Mouse (Mus musculus) thymus, adult 2 months (tissue): Measurements from ENCODE around the gene Vmn2r92. TPM values are rescaled to one million over a fixed set of nuclear protein-coding genes. Genes with fewer than 3 reads are reported as not detected.
"Not testable (repeated sequence)": the region's sequence is repeated elsewhere in the genome, so short reads cannot be mapped to it uniquely, and the experiment has no call there.

Experiments used
- DNase-seq: peaks from one replicate; pipeline ENCODE4 v3.0.0; 2021
- H3K27ac ChIP-seq: fragments of 200-500 bp; 2 replicates; pipeline ENCODE4 v1.5.1; 2012; ENCODE audit warnings: low read length, control low read depth; ENCODE audit not compliant: control insufficient read depth, insufficient read depth
- H3K27me3 ChIP-seq: fragments of 200-500 bp; 2 replicates; pipeline ENCODE4 v1.6.1; 2012; ENCODE audit warnings: mild to moderate bottlenecking, low read length, moderate library complexity, mixed read lengths; ENCODE audit not compliant: control insufficient read depth, insufficient read depth
- H3K36me3 ChIP-seq: fragments of 200-500 bp; 2 replicates; pipeline ENCODE4 v1.6.1; 2012; ENCODE audit warnings: mild to moderate bottlenecking, low read length, moderate library complexity; ENCODE audit not compliant: control insufficient read depth, insufficient read depth
- H3K4me1 ChIP-seq: fragments of 200-500 bp; replicated peaks from 2 replicates; pipeline ENCODE4 v1.6.1; 2012; ENCODE audit warnings: low read length; ENCODE audit not compliant: control insufficient read depth, insufficient read depth
- H3K4me3 ChIP-seq: fragments of 200-500 bp; 2 replicates; pipeline ENCODE4 v1.5.1; 2012; ENCODE audit warnings: mild to moderate bottlenecking, low read length, control low read depth, moderate library complexity; ENCODE audit not compliant: control insufficient read depth, insufficient read depth
- CTCF ChIP-seq: fragments of 200-500 bp; IDR thresholded peaks from 2 replicates; pipeline ENCODE4 v1.5.1; 2012; ENCODE audit warnings: mild to moderate bottlenecking, control low read depth, low read length, moderate library complexity, borderline replicate concordance; ENCODE audit not compliant: control insufficient read depth, poor library complexity, insufficient read depth; ENCODE audit errors: extremely low read depth
- POLR2A ChIP-seq: fragments of 200-500 bp; IDR thresholded peaks from 2 replicates; pipeline ENCODE4 v1.6.1; 2012; ENCODE audit warnings: mild to moderate bottlenecking, low read length, control low read depth, moderate library complexity; ENCODE audit not compliant: control insufficient read depth, poor library complexity, insufficient read depth; ENCODE audit errors: extremely low read depth
- WGBS: fragments of 180-500 bp; shearing (Covaris S2); methylation state at CpG from one replicate; pipeline ENCODE4 v1.1.7; 2018; 5-methylcytosine and 5-hydroxymethylcytosine counted together
- polyA plus RNA-seq: library from polyadenylated mRNA; depleted of rRNA; stranded (reverse); fragments of >200 nt; gene quantifications from 2 replicates; pipeline ENCODE4 v1.2.3, GENCODE M21; 2012; rRNA removed

Vmn2r92 gene
- polyA plus RNA-seq, result not detected in 2 replicates

- WGBS, result 79% methylated on average over 1 of the region's 1 CpGs
- not testable (repeated sequence) for DNase-seq, H3K4me3 ChIP-seq
These were observed at the start of gene Vmn2r92 for GRCm38 (mm10) chr17:18151587-18151986. Gene Vmn2r92, plus strand, starts transcription at chr17:18151887.

DNA sequence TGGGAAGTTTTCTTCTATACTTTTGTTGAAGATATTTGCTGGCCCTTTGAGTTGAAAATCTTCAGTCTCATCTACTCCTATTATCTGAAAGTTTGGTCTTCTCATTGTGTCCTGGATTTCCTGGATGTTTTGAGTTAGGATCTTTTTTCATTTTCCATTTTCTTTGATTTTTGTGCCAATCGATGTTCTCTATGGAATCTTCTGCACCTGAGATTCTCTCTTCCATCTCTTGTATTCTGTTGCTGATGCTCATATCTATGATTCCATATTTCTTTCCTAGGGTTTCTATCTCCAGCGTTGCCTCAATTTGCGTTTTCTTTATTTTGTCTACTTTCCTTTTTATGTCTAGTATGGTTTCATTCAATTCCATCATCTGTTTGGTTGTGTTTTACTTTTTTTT, 49.4 kb upstream of the Vmn2r92 start:
- not testable (repeated sequence) for H3K4me1 ChIP-seq, H3K36me3 ChIP-seq, H3K27ac ChIP-seq, H3K4me3 ChIP-seq, DNase-seq, H3K27me3 ChIP-seq
- 95% methylated on average over 3 of the region's 3 CpGs for WGBS

More at GRCm38 (mm10) chr17:18151587-18151986, at the start of gene Vmn2r92:
- not testable (repeated sequence) for H3K27me3 ChIP-seq, H3K36me3 ChIP-seq, H3K27ac ChIP-seq, H3K4me1 ChIP-seq

GRCm38 (mm10) chr17:18161194-18161593, 9.5 kb downstream of the Vmn2r92 start:
- not testable (repeated sequence) for H3K27ac ChIP-seq, H3K27me3 ChIP-seq, H3K4me3 ChIP-seq, H3K4me1 ChIP-seq, DNase-seq, H3K36me3 ChIP-seq
- WGBS, result 66% methylated on average over 2 of the region's 2 CpGs

- no peak overlapping the region for H3K27ac ChIP-seq
- WGBS, result 91% methylated on average over 1 of the region's 1 CpGs
- no peaks in the 10 kb centered on the region for H3K27me3 ChIP-seq
- H3K4me1 ChIP-seq, result no peaks in the 10 kb centered on the region
- H3K36me3 ChIP-seq, result no peaks in the 10 kb centered on the region
- TF ChIP-seq POLR2A (no peak), CTCF (no peak)
- DNase-seq, result no peak
- no peak overlapping the region for H3K4me3 ChIP-seq
These were observed 38.0 kb downstream of the Vmn2r92 start for GRCm38 (mm10) chr17:18189732-18190131.

GRCm38 (mm10) chr17:18221300-18221699, 69.6 kb downstream of the Vmn2r92 start:
- H3K4me1 ChIP-seq, result no peaks in the 10 kb centered on the region
- no peak for TF ChIP-seq POLR2A
- no peak for TF ChIP-seq CTCF
- H3K36me3 ChIP-seq, result no peaks in the 10 kb centered on the region
- no peak overlapping the region for H3K27ac ChIP-seq
- H3K4me3 ChIP-seq, result no peak overlapping the region
- DNase-seq, result no peak
- H3K27me3 ChIP-seq, result no peaks in the 10 kb centered on the region

DNA sequence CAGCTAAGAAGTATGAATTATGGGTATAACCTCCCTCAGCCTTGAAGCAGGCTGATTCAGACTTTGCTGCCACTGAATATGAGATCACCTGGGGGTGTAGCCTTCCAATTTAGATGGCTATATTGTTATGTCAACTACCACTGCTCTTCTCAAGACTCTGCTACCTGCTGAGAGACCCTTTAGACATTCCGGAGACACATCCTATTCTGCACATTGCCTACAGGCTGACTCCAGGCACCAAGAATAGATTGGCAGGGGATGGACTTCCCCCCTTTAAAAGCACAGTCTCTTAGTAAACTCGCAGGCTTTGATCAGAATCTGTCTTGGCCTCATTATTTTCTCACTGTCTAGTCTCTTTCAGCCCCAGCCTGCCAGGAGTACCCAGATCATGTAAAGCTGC, 80.3 kb downstream of the Vmn2r92 start:
- no peak overlapping the region for H3K4me3 ChIP-seq
- no peak for TF ChIP-seq POLR2A
- TF ChIP-seq CTCF, result no peak
- DNase-seq, result no peak
- H3K27ac ChIP-seq, result no peak overlapping the region
- WGBS, result 78% methylated on average over 2 of the region's 2 CpGs
- H3K4me1 ChIP-seq, result no peaks in the 10 kb centered on the region
- H3K36me3 ChIP-seq, result no peaks in the 10 kb centered on the region
- no peaks in the 10 kb centered on the region for H3K27me3 ChIP-seq

GRCm38 (mm10) chr17:18236931-18237330, 85.2 kb downstream of the Vmn2r92 start:
- 86% methylated on average over 14 of the region's 14 CpGs for WGBS
- Histone ChIP-seq H3K27ac (no peak overlapping the region), H3K36me3 (no peaks in the 10 kb centered on the region), H3K4me3 (no peak overlapping the region), H3K27me3 (no peaks in the 10 kb centered on the region), H3K4me1 (no peaks in the 10 kb centered on the region)
- DNase-seq, result no peak
- no peak for TF ChIP-seq POLR2A
- TF ChIP-seq CTCF, result no peak

Other genes starting within 250 kb of the Vmn2r92 start
- gene Fpr-rs4, start 130.2 kb upstream of the Vmn2r92 start, polyA plus RNA-seq, result not detected in 2 replicates
- not detected in 2 replicates for gene Vmn2r124, start 102.5 kb upstream of the Vmn2r92 start, polyA plus RNA-seq
- not detected in 2 replicates for gene Vmn2r91, start 66.9 kb upstream of the Vmn2r92 start, polyA plus RNA-seq
- gene Vmn2r94, start 125.9 kb downstream of the Vmn2r92 start, polyA plus RNA-seq, result not detected in 2 replicates
- not detected in 2 replicates for gene Vmn2r93, start 146.2 kb downstream of the Vmn2r92 start, polyA plus RNA-seq